Mouse (Mus musculus) adrenal gland, postnatal 25 days (tissue): Measurements from ENCODE around the gene Tmprss13. TPM values are rescaled to one million over a fixed set of nuclear protein-coding genes. Genes with fewer than 3 reads are reported as not detected.

Source experiments
- DNase-seq: peaks from one replicate; pipeline ENCODE4 v3.0.0; 2021; ENCODE audit warnings: mixed read lengths
- long read RNA-seq: library from polyadenylated mRNA; stranded (forward); transcript quantifications from one replicate; pipeline ENCODE4 v2.0.0, GENCODE M21; 2021
- total RNA-seq: library from RNA; stranded (reverse); gene quantifications from 2 replicates; pipeline ENCODE4 v1.2.3, GENCODE M21; 2021

Gene Tmprss13
- 0.12 TPM in 1 of 2 replicates, not detected in the other for total RNA-seq
- long read RNA-seq = 0 reads

GRCm38 (mm10) chr9:45318855-45319254 lies at the start of gene Tmprss13:
Gene Tmprss13 (plus strand): TSS chr9:45319100.
- no peak for DNase-seq

GRCm38 (mm10) chr9:45272213-45272612 lies 46.7 kb upstream of the Tmprss13 start:
- DNase-seq = no peak

GRCm38 (mm10) chr9:45274218-45274617 lies 44.7 kb upstream of the Tmprss13 start:
- no peak for DNase-seq

GRCm38 (mm10) chr9:45274635-45275034 lies 44.3 kb upstream of the Tmprss13 start:
- DNase-seq = no peak

- no peak for DNase-seq
Measured at GRCm38 (mm10) chr9:45280059-45280458, 38.8 kb upstream of the Tmprss13 start.

GRCm38 (mm10) chr9:45280891-45281290 lies 38.0 kb upstream of the Tmprss13 start:
- no peak for DNase-seq

GRCm38 (mm10) chr9:45282466-45282865 lies 36.4 kb upstream of the Tmprss13 start:
- no peak for DNase-seq

- no peak for DNase-seq
Measured at GRCm38 (mm10) chr9:45291481-45292168, 27.3 kb upstream of the Tmprss13 start.

- DNase-seq = no peak
Measured at GRCm38 (mm10) chr9:45294210-45295011, 24.5 kb upstream of the Tmprss13 start.

- DNase-seq = peak; percentile 30
Measured at GRCm38 (mm10) chr9:45299231-45300006, 19.5 kb upstream of the Tmprss13 start.

- peak; percentile 91 for DNase-seq
Measured at GRCm38 (mm10) chr9:45300422-45301104, 18.3 kb upstream of the Tmprss13 start.

- DNase-seq = no peak
Measured at GRCm38 (mm10) chr9:45301771-45302170, 17.1 kb upstream of the Tmprss13 start.

GRCm38 (mm10) chr9:45306746-45307410 lies 12.0 kb upstream of the Tmprss13 start:
- peak; percentile 14 for DNase-seq

- no peak for DNase-seq
Measured at GRCm38 (mm10) chr9:45308521-45308920, 10.4 kb upstream of the Tmprss13 start.

GRCm38 (mm10) chr9:45311858-45312257 lies 7.0 kb upstream of the Tmprss13 start:
- no peak for DNase-seq

- DNase-seq = no peak
Measured at GRCm38 (mm10) chr9:45313913-45314312, 5.0 kb upstream of the Tmprss13 start.

- DNase-seq = no peak
Measured at GRCm38 (mm10) chr9:45317635-45318034, 1.3 kb upstream of the Tmprss13 start.

GRCm38 (mm10) chr9:45321465-45321864 lies 2.6 kb downstream of the Tmprss13 start:
- no peak for DNase-seq

GRCm38 (mm10) chr9:45321946-45322430 lies 3.1 kb downstream of the Tmprss13 start:
- no peak for DNase-seq

- DNase-seq = no peak
Measured at GRCm38 (mm10) chr9:45326390-45326789, 7.5 kb downstream of the Tmprss13 start.

GRCm38 (mm10) chr9:45328263-45328662 lies 9.4 kb downstream of the Tmprss13 start:
- no peak for DNase-seq
